Mouse (Mus musculus) neural tube, embryonic 10.5 days (tissue): ENCODE results near the gene Lrrc52.

Experiments used
- DNase-seq: peaks from one replicate; pipeline ENCODE4 v3.0.0-alpha.2; 2017; ENCODE audit warnings: low spot score; ENCODE audit errors: extremely low spot score

Gene Lrrc52

GRCm38 (mm10) chr1:167466765-167467426 lies at the start of gene Lrrc52:
Gene Lrrc52, minus strand, starts transcription at chr1:167466780.
- DNase-seq = no peak

GRCm38 (mm10) chr1:167511621-167512020 lies 45.0 kb upstream of the Lrrc52 start:
- DNase-seq = no peak

GRCm38 (mm10) chr1:167506048-167506447 lies 39.5 kb upstream of the Lrrc52 start:
- DNase-seq = no peak

GRCm38 (mm10) chr1:167505427-167505826 lies 38.8 kb upstream of the Lrrc52 start:
- no peak for DNase-seq

- no peak for DNase-seq
These were observed 32.7 kb upstream of the Lrrc52 start for GRCm38 (mm10) chr1:167499097-167499850.

GRCm38 (mm10) chr1:167497991-167498390 lies 31.4 kb upstream of the Lrrc52 start:
- no peak for DNase-seq

- no peak for DNase-seq
These were observed 31.0 kb upstream of the Lrrc52 start for GRCm38 (mm10) chr1:167497560-167497959.

- DNase-seq = no peak
These were observed 24.9 kb upstream of the Lrrc52 start for GRCm38 (mm10) chr1:167491501-167491900.

- no peak for DNase-seq
These were observed 21.4 kb upstream of the Lrrc52 start for GRCm38 (mm10) chr1:167487933-167488332.

GRCm38 (mm10) chr1:167486959-167487680 lies 20.5 kb upstream of the Lrrc52 start:
- no peak for DNase-seq

GRCm38 (mm10) chr1:167482863-167483262 lies 16.3 kb upstream of the Lrrc52 start:
- no peak for DNase-seq

- DNase-seq = no peak
These were observed 7.0 kb upstream of the Lrrc52 start for GRCm38 (mm10) chr1:167473585-167473984.

- no peak for DNase-seq
These were observed 1.3 kb upstream of the Lrrc52 start for GRCm38 (mm10) chr1:167467916-167468315.

- DNase-seq = no peak
These were observed 9.3 kb downstream of the Lrrc52 start for GRCm38 (mm10) chr1:167457311-167457710.

- no peak for DNase-seq
These were observed 13.5 kb downstream of the Lrrc52 start for GRCm38 (mm10) chr1:167453048-167453447.

- DNase-seq = no peak
These were observed 14.1 kb downstream of the Lrrc52 start for GRCm38 (mm10) chr1:167452456-167452855.

GRCm38 (mm10) chr1:167448598-167448997 lies 18.0 kb downstream of the Lrrc52 start:
- DNase-seq = no peak

GRCm38 (mm10) chr1:167448088-167448487 lies 18.5 kb downstream of the Lrrc52 start:
- no peak for DNase-seq

GRCm38 (mm10) chr1:167446516-167446915 lies 20.1 kb downstream of the Lrrc52 start:
- no peak for DNase-seq

GRCm38 (mm10) chr1:167445167-167445566 lies 21.4 kb downstream of the Lrrc52 start:
- DNase-seq = no peak

GRCm38 (mm10) chr1:167438231-167438885 lies 28.2 kb downstream of the Lrrc52 start:
- no peak for DNase-seq

GRCm38 (mm10) chr1:167437091-167437490 lies 29.5 kb downstream of the Lrrc52 start:
- no peak for DNase-seq
